Mouse (Mus musculus): ENCODE data around the gene Tbkbp1.

Tbkbp1 gene

GRCm38 (mm10) chr11:97152662-97153287, 1.5 kb upstream of the Tbkbp1 start:
- DNase-seq: no peak

- DNase-seq: no peak
Observed at GRCm38 (mm10) chr11:97152023-97152426, 730 bp upstream of the Tbkbp1 start.

GRCm38 (mm10) chr11:97150411-97151330, 624 bp downstream of the Tbkbp1 start:
- peak; percentile 72 for DNase-seq

GRCm38 (mm10) chr11:97149995-97150410, 1.3 kb downstream of the Tbkbp1 start:
- peak; percentile 52 for DNase-seq

GRCm38 (mm10) chr11:97149026-97149425, 2.3 kb downstream of the Tbkbp1 start:
- DNase-seq: no peak

- no peak for DNase-seq
Observed at GRCm38 (mm10) chr11:97148591-97148990, 2.7 kb downstream of the Tbkbp1 start.

- no peak for DNase-seq
Observed at GRCm38 (mm10) chr11:97147333-97147732, 4.0 kb downstream of the Tbkbp1 start.

GRCm38 (mm10) chr11:97146724-97147123, 4.6 kb downstream of the Tbkbp1 start:
- DNase-seq: peak; percentile 71

- DNase-seq: no peak
Observed at GRCm38 (mm10) chr11:97145951-97146350, 5.3 kb downstream of the Tbkbp1 start.

GRCm38 (mm10) chr11:97145320-97145719, 6.0 kb downstream of the Tbkbp1 start:
- DNase-seq: no peak

GRCm38 (mm10) chr11:97143196-97143900, 7.9 kb downstream of the Tbkbp1 start:
- DNase-seq: no peak

GRCm38 (mm10) chr11:97142159-97142608, 9.1 kb downstream of the Tbkbp1 start:
- no peak for DNase-seq

- DNase-seq: no peak
Observed at GRCm38 (mm10) chr11:97140811-97141210, 10.5 kb downstream of the Tbkbp1 start.

GRCm38 (mm10) chr11:97139256-97139655, 12.0 kb downstream of the Tbkbp1 start:
- no peak for DNase-seq

GRCm38 (mm10) chr11:97138554-97139226, 12.6 kb downstream of the Tbkbp1 start:
- peak; percentile 47 for DNase-seq

- DNase-seq: no peak
Observed at GRCm38 (mm10) chr11:97133270-97133669, 18.0 kb downstream of the Tbkbp1 start.

GRCm38 (mm10) chr11:97132185-97132584, 19.1 kb downstream of the Tbkbp1 start:
- DNase-seq: no peak

GRCm38 (mm10) chr11:97131683-97132082, 19.6 kb downstream of the Tbkbp1 start:
- no peak for DNase-seq

- DNase-seq: no peak
Observed at GRCm38 (mm10) chr11:97130318-97130717, 21.0 kb downstream of the Tbkbp1 start.

- DNase-seq: no peak
Observed at GRCm38 (mm10) chr11:97128956-97129355, 22.3 kb downstream of the Tbkbp1 start.

GRCm38 (mm10) chr11:97127470-97128223, 23.6 kb downstream of the Tbkbp1 start:
- DNase-seq: no peak
